Mouse (Mus musculus) lung, postnatal 0 days (tissue): Measurements from ENCODE around the gene Phospho1.
A peak's percentile ranks its signal among the peaks of the same experiment; 100 is the strongest.

ENCODE experiments used
- CTCF ChIP-seq: IDR thresholded peaks from 2 replicates; pipeline ENCODE4 v1.5.1; 2016; ENCODE audit warnings: antibody characterized with exemption, mild to moderate bottlenecking
- EP300 ChIP-seq: IDR thresholded peaks from 2 replicates; pipeline ENCODE4 v1.6.1; 2016; ENCODE audit warnings: antibody characterized with exemption, mild to moderate bottlenecking, control low read depth

- TF ChIP-seq CTCF (peak; percentile 81), EP300 (0 out of 2 replicates have a peak, but pooled peaks have one; percentile 16)
These were observed 3.3 kb downstream of the Phospho1 start for GRCm38 (mm10) chr11:95827464-95828085.
